Mouse (Mus musculus) 416B (cell line): ENCODE data around the gene Srgap2.
"Not testable (repeated sequence)": the region's sequence is repeated elsewhere in the genome, so short reads cannot be mapped to it uniquely, and the experiment has no call there.

Experiments
- DNase-seq: peaks from one replicate; pipeline ENCODE4 v3.0.0; 2011; ENCODE audit warnings: low read depth

Gene Srgap2

DNA sequence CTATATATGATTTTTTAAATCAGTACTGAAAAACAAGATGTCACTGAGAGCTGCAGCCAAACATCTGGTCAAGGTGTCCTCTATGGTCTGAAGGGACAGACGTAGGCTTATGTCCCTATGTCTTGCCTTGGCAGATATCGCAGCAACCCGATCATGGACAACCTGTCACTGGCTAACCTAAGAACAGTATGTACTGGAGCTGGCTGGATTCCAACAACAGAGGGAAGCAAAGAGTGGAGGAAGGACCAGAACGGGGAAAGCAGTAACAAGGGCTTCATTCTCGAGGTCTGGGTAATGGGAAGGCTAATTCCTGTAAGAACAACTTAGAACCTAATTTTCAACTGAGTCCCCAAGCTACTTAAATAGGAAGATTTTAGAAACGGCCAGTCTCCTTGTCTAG lies 238.2 kb downstream of the Srgap2 start:
- no peak for DNase-seq

DNA sequence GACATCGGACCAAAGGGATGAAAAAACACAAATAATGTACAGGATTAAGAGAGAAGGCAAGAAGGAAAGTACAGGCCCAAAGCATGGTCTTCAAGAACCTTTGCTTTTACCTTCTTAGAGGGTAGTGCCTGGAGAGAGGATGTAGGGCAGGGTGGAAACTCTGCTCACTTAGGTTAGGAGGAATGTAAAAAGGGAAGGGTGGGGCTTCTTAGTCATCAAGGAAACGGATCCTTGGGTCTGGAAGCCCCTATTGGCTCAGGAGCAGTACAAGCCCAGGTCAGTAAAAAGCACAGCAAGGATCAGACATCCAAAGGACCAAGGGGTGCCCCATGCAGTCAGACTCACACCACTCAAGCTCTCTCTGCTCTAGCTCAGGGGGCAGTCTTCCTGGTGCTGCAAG lies 239.9 kb downstream of the Srgap2 start:
- DNase-seq, result no peak

DNA sequence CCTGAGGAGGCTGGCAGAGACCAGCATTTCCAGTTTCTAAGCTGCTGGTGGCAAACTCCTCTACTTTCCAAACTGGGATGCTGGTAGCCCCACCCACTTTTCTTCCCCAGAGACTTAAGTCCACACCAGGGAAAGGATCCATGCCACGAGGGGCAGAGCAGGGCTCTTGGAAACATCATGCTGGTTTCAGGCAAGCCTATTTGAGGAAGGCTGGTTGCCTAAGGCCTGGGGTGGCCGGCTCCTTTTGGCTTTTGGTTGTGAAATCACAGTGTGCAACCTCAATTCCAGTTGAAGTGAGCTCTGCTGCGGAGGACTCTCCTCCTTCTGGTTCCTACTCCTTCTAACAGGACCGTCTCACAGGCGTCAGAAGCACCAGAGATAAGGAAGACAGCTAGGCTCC lies 240.3 kb downstream of the Srgap2 start:
- DNase-seq, result peak; percentile 35

DNA sequence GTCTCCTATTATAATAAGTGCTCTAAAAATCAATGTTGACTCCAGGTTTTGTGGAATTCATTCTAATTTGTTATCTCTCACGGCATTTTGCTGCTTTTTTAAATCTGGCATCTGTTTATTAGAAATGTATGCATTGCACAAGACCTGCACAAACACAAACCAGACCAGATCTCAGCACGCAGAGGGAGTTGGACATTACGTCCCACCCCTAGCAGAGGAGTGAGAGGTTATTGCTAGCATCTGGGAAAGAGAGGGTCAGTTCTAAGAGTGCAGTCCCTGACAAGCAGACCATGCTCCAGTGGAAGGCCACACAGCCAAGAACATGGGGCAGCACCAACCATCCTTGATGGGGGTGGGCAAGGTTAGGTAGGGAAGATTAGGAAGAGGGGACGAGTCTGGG lies 242.5 kb downstream of the Srgap2 start:
- DNase-seq, result no peak

DNA sequence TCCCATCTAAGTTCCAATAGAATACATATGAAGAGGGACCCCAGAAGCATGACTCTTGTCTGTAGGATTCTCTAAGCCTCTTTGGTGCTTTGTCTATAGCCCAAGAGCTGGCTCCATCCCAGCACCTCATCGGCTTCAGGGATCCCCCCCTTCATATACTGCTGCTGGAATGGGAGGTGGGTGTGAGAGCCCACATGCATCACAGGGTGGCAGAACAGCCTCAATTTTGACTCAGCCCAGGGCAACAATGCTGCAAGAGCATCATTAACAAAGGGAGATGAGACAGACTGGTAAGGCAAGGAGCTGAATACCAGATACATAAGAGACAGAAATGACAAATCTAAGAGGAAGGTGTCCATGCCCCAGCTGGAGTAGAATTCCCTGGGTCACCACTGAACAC lies 243.0 kb downstream of the Srgap2 start:
- no peak for DNase-seq

DNA sequence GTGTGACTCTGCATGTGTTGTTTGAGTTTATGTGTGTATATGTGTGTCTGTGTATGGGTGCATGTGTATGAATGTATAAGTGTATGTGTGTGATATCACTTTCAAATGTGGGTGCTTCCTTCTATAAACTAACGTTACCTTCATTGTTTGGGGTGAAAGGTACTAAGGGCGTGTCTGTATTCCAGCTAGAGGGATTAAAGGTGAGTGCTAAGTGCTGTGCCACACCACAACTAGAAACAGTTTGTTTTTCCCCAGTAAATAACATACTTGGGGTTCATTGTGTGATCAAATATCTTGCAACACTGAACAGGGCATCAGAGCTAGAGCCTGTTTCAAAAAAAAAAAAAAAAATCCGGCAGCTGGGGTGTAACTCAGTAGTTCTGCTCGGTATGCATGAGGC lies 245.4 kb downstream of the Srgap2 start:
- DNase-seq, result no peak

DNA sequence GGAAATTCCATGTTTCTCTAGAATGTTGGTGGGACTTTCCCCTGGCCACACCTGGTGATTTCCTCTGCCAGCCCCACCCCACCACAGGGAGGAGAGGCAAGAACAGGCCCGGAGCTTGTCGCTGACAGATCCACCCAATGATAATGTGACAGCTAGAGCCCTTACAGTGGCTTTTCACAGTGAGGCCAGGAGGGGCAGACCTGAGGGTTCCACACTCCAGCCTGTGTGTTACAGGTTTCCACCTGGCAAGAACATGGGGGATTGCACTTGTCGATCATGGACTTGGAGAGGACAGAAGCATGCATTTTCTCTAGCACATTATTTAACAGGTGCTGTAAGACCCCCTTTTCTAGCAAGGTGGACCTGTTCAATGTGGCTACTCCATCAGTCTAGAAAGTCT lies 246.9 kb downstream of the Srgap2 start:
- DNase-seq, result no peak

DNA sequence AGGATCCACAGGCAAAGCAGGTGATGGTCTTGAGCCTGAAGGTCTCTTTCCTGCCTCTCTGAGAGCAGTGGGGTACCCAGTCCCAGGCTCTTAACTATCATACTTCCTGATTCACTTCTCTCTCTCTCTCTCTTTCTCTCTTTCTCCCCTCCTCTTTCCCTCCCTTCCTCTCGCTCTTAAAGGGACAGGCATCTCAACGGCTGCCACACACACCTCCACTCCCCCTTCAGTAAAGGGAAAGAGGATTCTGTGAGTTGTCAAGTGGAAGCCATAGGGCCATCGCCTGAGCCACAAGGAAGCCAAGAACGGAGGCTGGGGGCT lies 247.7 kb downstream of the Srgap2 start, which contains the start of gene Ikbke:
Gene Ikbke (minus strand): TSS at position 151 of the 321 bp plus-strand sequence.
- DNase-seq, result peak; percentile 29

DNA sequence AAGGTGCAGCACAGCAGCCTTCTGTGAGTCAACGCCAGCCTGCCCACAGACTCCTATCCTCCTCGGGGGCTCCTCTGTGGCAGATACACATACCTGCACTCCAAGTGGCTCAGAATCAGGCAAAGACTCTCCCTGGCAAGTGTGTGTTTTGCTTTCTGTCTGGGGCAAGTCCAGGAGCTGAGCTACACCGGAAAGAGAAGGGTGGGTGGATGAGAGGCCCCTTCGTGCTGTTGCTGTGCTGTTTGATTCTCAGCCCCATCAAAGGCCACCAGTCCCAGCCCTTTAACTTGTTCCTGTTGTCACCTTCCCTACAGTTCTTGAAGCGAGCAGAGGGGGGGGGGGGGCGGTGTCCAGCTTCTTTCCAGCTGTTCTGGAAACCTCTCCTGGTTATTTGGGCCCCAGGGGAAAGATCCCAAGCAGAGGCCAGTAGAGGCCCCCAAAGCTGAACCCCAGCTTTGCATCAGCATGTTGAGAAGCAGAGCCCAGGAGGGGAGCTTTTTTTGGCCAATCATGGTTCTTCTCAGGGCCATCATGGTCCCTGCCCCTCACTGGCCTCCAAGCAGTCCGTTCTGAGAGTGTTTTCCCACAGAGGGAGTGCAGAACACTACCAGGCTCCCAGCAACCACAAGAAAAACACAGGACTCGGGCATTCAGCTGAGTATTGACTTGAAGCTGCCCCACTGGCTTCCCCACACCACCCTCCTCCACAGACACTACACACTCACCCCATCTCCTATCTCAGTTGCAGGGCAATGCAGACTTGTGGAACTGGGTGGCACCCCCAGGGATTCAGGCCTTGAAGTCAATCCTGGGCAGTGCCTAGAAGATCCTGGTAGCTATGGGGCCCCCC lies 248.3 kb downstream of the Srgap2 start:
- DNase-seq, result no peak

DNA sequence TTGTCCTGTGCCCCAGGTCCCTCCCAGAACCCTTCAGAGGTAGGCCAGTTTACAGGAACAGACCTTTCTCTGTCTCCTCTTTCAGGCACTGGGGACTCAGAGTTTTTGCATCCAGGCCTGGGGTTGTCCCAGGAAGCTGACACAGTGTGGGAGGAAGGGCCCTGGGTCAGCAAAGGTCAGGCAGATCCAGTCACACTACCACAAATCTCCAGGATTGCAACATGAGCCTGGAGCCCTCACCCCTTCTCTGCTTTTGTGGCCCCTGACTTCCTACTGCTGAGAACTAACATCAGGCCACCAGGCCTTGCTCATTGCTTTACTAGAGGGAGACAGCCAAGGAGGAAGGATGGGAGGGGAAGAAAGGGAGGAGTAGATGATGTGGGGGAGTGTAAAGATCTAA lies 250.3 kb downstream of the Srgap2 start:
- DNase-seq, result peak; percentile 68

DNA sequence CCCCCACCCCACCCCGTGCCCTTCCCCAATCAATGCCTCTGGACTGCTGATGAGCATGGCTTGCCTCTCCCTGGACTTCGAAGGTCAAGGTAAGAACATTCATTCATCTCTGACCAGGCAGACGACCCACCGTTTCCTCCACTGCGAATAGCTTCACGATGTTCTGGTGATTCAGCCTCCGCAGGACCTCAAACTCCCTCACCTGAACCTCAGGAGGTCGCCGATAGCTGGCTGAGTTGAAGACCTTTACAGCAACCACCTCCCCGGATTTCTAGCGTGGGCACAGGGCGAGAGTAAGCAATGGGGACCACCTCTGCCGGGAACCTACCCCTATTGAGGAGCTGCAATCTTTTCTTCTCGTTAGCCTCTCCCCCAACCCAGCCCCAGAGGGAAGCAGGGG lies 251.6 kb downstream of the Srgap2 start:
- no peak for DNase-seq

DNA sequence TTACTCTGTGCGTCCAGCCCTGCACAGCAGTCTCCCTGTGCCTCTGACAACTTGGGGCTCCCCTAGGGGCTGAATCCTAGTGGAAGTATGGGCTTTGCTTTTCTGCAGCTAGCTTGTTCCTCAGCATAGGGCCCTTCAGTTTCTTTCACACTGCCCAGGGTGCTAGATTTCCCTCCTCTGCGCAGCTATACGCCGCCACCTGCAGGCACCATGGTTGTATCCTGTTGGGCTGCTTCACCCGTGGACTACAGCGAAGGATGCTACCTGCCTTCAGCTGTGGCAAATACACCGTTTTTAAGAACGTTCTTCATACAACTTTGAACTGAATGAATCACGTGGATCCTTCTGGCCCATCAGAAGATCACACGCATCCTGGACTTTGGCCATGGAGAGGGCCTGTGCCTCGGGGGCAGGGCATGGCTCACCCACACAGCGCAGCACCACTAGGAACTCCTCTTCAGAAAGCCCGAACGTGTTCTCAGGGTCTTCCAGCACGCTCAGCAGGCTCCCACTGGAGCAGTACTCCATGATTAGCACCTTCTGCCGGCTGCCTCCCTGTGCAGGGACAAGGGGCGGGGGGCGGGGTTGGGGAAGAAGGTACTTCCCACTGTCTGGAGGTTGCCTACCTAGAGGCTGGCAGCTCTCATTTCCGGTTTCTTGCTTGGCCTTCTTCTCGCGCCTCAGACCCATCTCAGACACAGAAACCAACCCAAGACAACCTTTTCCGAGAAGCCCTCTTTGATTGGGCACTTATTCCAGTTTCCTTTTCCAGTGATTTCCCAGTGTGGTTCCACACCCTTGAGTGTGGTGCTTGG lies 252.2 kb downstream of the Srgap2 start:
- DNase-seq, result no peak

DNA sequence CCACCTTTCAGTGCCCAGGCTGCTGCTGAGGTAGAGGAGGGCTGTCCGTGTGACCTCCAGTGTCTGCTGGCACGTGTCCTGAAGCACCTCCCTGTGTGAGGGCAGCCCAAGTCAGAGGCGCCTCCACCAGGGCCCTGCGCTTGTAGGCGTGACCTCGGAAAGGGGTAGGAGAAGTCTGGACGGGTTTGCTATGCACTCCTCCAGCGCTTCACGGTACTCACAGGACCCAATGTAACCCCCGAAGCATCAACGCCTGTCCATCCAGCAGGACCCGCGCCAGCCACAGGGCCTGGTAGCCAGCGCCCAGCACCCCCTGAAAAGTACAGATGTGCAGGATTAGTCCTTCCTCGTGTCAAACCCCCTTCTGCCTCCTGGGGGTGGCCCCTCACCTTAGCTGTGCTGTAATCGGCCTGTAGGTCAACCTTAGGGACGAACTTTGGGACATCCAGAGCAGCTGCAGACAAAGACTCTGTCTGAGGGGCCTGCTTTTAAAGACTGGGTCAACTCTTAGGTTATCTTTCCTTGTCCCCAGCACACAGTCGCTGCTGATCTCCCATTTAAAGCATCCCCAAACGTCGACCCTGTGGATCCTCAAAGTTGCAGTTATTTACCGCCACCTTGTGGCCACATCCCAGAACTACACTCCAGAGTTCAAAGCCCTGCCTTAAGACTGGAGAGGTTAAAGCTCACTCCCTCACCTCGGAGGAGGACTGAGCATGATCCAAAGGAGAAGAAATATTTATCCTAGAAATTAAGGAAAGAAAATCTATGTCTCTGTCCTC lies 257.2 kb downstream of the Srgap2 start:
- DNase-seq, result peak; percentile 77

DNA sequence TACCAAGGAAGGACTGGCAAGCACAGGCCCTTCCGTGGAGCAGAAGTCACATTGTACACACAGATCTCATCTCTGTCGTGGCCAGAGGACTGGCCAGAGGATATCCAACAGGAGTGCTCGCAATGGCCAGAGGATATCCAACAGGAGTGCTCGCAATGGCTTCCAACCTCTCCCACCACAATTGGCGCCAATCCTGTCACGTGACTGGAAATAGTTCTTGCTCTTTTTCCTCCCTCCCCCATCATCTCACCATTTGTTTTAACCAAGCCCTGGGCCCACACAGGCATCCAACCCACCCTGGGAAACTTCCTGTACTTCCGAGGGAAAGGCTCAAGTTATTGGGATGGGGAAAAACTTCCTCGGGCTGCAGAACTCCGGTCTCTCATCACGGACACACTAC lies 258.4 kb downstream of the Srgap2 start:
- DNase-seq, result no peak

DNA sequence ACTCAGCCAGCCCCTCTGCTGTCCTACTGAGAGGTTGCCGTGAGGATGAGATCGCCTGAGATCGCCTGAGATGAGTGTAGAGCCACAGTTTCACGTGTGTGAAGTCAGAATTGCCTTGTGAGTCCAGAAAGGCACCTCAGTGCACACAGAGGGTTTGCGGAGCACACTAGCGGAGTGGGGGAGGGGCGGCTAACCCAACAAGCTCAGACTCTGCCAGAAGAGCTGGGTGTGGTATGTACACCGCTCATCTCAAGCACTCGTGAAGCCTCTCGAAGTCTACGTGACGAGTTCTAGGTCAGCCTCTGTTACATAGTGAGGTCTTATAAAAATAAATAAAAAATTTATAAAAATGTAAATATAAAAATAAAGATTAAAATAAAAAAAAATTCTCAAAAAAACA lies 263.2 kb downstream of the Srgap2 start:
- no peak for DNase-seq

DNA sequence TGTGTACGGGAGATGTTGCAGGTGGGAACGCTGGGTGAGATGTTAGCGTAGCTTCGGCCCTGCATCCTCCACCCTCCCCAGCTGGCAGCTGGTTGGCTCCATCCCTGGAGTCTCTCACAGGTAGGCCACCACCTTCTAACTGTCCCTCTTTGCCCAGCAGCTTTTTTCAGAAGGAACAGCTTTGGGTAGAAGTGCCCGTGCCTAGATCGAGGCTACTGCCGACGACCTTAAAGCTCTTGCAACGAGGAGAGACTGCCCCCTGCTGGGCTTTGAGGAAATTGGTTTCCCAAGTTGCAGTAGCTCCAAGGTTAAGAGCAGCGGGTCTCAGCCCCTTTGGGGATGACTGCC lies 266.9 kb downstream of the Srgap2 start:
- peak; percentile 77 for DNase-seq

DNA sequence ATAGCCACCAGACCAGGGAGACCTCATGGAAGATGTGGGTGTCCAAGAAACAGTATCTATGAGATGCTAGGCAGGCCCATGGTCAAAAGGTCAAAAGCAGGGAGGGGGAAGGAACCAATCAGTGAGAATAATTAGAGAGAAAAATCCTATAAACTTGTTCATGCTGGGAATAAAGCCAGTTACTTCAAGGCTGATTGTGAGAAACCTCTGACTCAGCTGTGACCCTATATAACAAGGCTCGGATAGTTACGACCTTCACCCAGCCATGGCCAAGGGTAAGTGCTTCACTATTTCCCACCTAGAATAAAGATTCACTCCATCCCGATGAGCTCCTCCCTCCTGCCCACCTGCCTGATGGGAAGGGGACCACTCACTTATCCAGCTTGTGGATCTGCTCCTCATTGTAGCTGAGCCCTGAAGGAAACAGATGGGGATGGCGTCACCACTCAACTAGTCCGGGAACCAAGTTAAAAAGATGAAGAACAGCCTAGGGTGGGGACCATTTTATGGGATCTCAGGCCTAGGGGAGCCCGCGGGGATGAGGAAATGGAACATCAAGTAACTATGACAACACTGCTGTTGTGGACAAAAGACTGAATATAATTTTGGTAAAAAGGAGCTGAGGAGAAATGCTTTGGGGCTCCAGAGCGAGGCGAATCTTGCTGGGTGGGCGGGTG lies 267.4 kb downstream of the Srgap2 start:
- DNase-seq, result no peak

DNA sequence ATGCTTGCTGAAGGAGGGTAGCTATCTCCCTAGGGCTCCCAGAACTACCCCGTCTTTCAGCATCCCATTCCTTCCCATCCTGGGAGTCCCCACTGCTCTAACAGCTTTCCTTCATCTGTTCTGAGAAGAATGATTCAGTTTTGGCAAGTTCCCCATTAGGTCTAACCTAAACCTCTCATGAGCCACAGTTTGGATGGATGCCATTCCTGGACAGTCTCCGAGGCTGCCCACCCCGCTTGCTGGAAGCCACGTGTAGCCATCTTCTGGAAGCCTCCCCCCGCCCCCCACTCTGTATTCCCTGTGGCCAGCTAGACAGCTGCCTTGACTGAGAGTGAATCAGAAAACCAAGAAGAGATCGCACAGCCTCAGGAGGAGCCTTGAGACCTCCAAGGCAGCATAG lies 269.9 kb downstream of the Srgap2 start:
- DNase-seq, result no peak

DNA sequence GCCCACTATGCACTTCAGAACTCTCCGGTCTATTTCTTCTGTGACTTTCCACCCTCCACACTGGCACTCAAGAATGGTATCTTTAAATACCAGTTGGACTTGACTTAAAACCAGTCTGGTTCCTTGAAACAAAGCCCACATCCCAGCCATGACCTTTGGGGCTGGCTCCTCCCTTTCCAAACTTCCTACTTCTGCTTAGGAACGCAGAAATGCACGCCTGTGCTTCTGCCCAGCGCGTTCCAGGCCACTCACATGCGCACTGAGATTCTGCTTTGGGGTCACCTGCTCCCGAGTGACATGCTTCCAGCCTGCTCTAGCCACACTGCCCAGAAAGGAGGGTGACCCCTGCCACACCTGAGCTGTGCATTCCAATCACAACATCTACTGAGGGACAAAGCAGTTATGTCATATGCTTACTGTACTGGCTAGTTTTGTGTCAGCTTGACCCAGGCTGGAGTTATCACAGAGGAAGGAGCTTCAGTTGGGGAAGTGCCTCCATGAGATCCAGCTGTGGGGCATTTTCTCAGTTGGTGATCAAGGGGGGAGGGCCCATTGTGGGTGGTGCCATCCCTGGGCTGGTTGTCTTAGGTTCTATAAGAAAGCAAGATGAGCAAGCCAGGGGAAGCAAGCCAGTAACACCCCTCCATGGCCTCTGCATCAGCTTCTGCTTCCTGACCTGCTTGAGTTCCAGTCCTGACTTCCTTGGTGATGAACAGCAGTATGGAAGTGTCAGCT lies 274.5 kb downstream of the Srgap2 start:
- not testable (repeated sequence) for DNase-seq

DNA sequence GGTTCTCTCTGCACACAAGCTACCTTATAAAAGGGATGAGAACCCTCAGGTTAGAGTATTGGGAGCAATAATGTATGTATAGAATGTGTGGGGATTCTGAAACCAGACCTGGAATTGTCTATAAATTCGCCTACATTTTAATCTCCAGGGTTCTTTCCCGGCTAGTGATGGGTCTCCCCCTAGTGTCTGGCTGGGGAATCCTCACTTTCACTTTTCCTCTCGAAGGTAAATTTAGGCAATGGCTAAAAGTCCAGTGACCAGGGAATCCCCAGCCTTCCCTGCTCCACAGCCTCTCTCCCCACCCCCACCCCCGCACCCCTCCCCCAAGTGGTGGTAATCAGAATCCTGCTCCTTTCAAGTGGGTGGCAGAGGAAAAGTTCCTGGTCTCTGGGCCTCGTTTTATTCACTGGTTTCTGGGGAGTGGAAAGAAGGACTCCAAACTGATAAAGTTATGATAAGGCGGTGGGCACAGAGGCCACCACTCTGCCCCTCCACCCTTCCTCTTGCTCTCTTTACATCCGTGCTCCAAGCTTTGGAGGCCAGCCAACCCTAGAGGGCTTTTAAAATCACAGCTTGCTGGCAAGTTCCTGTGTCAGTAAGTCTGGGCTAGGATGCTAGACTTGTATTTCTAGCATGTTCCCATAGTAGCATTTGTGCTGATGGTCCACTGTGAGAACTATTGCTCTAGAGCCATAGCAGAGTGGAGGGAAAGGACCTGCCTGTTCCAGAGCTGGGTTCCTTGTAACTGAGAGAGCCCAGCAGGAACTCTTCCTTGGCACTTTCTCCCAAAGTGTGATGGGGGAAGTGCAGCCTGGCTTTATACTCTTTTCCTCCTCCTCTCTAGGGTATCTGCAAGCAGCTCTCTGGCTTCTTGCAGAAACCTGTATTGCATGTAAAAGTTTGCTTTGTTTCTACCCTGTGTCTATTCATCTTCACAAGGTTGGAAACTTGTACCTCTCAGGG lies 280.4 kb downstream of the Srgap2 start:
- DNase-seq, result peak; percentile 61
